Mouse (Mus musculus) erythroblast, embryonic 14.5 days (primary cell): ENCODE results near the gene Arhgap15. TPM values are rescaled to one million over a fixed set of nuclear protein-coding genes. Genes with fewer than 3 reads are reported as not detected.

ENCODE experiments used
- H3K27me3 ChIP-seq: 2 replicates; pipeline ENCODE4 v1.6.1; 2012; ENCODE audit warnings: inconsistent platforms; ENCODE audit not compliant: control insufficient read depth
- H3K36me3 ChIP-seq: 2 replicates; pipeline ENCODE4 v1.6.1; 2012; ENCODE audit warnings: mild to moderate bottlenecking, inconsistent platforms; ENCODE audit not compliant: control insufficient read depth
- H3K4me1 ChIP-seq: 2 replicates; pipeline ENCODE4 v1.6.1; 2012; ENCODE audit warnings: inconsistent platforms; ENCODE audit not compliant: control insufficient read depth
- H3K4me3 ChIP-seq: replicated peaks from 2 replicates; pipeline ENCODE3; 2012; ENCODE audit warnings: moderate library complexity, mild to moderate bottlenecking, inconsistent platforms
- H3K9me3 ChIP-seq: 2 replicates; pipeline ENCODE4 v1.6.1; 2012; ENCODE audit warnings: low read length, inconsistent platforms, mixed read lengths; ENCODE audit not compliant: control insufficient read depth
- GATA1 ChIP-seq: IDR thresholded peaks from 2 replicates; pipeline ENCODE4 v1.6.1; 2012; ENCODE audit warnings: low read length, inconsistent platforms, mixed read lengths
- TAL1 ChIP-seq: IDR thresholded peaks from 3 replicates; pipeline ENCODE4 v1.6.1; 2012; ENCODE audit warnings: low read length, inconsistent platforms, mixed read lengths
- polyA plus RNA-seq: library from polyadenylated mRNA; stranded (reverse); fragments of >175 nt; gene quantifications from 2 replicates; pipeline ENCODE4 v1.2.3, GENCODE M21; 2012

Gene Arhgap15
- polyA plus RNA-seq, 1 experiment: 0.02 TPM

GRCm38 (mm10) chr2:44129533-44129932 is 380.9 kb downstream of the Arhgap15 start:
- Histone ChIP-seq H3K27me3 (no peaks in the 10 kb centered on the region), H3K4me1 (no peaks in the 10 kb centered on the region), H3K4me3 (no peak overlapping the region), H3K36me3 (no peaks in the 10 kb centered on the region), H3K9me3 (no peaks in the 10 kb centered on the region)
- TF ChIP-seq GATA1 (no peak), TAL1 (no peak)

GRCm38 (mm10) chr2:44131271-44131670 is 382.6 kb downstream of the Arhgap15 start:
- TF ChIP-seq GATA1 (no peak), TAL1 (no peak)
- Histone ChIP-seq H3K9me3 (no peaks in the 10 kb centered on the region), H3K4me3 (no peak overlapping the region), H3K4me1 (no peaks in the 10 kb centered on the region), H3K27me3 (no peaks in the 10 kb centered on the region), H3K36me3 (no peaks in the 10 kb centered on the region)

- Histone ChIP-seq H3K4me1 (no peaks in the 10 kb centered on the region), H3K27me3 (no peaks in the 10 kb centered on the region), H3K36me3 (no peaks in the 10 kb centered on the region), H3K4me3 (no peak overlapping the region), H3K9me3 (no peaks in the 10 kb centered on the region)
- no peak for TF ChIP-seq GATA1
- no peak for TF ChIP-seq TAL1
Measured at GRCm38 (mm10) chr2:44134796-44135195, 386.2 kb downstream of the Arhgap15 start.

- no peaks in the 10 kb centered on the region for H3K27me3 ChIP-seq
- no peak overlapping the region for H3K4me3 ChIP-seq
- TF ChIP-seq TAL1 (no peak), GATA1 (no peak)
- H3K4me1 ChIP-seq: no peaks in the 10 kb centered on the region
- no peaks in the 10 kb centered on the region for H3K36me3 ChIP-seq
- no peaks in the 10 kb centered on the region for H3K9me3 ChIP-seq
Measured at GRCm38 (mm10) chr2:44140455-44140854, 391.8 kb downstream of the Arhgap15 start.

GRCm38 (mm10) chr2:44142152-44142551 is 393.5 kb downstream of the Arhgap15 start:
- TF ChIP-seq GATA1 (no peak), TAL1 (no peak)
- no peak overlapping the region for H3K4me3 ChIP-seq
- H3K4me1 ChIP-seq: no peaks in the 10 kb centered on the region
- no peaks in the 10 kb centered on the region for H3K27me3 ChIP-seq
- no peaks in the 10 kb centered on the region for H3K9me3 ChIP-seq
- no peaks in the 10 kb centered on the region for H3K36me3 ChIP-seq

- TF ChIP-seq TAL1: no peak
- no peak for TF ChIP-seq GATA1
- Histone ChIP-seq H3K4me1 (no peaks in the 10 kb centered on the region), H3K9me3 (no peaks in the 10 kb centered on the region), H3K4me3 (no peak overlapping the region), H3K36me3 (no peaks in the 10 kb centered on the region), H3K27me3 (no peaks in the 10 kb centered on the region)
Measured at GRCm38 (mm10) chr2:44142611-44143010, 394.0 kb downstream of the Arhgap15 start.

- Histone ChIP-seq H3K36me3 (no peaks in the 10 kb centered on the region), H3K9me3 (no peaks in the 10 kb centered on the region), H3K27me3 (no peaks in the 10 kb centered on the region), H3K4me3 (no peak overlapping the region), H3K4me1 (no peaks in the 10 kb centered on the region)
- TF ChIP-seq GATA1 (no peak), TAL1 (no peak)
Measured at GRCm38 (mm10) chr2:44146124-44146981, 397.7 kb downstream of the Arhgap15 start.

- no peaks in the 10 kb centered on the region for H3K9me3 ChIP-seq
- H3K4me1 ChIP-seq: no peaks in the 10 kb centered on the region
- no peaks in the 10 kb centered on the region for H3K36me3 ChIP-seq
- H3K4me3 ChIP-seq: no peak overlapping the region
- no peaks in the 10 kb centered on the region for H3K27me3 ChIP-seq
- no peak for TF ChIP-seq GATA1
- TF ChIP-seq TAL1: no peak
Measured at GRCm38 (mm10) chr2:44147486-44147885, 398.9 kb downstream of the Arhgap15 start.

GRCm38 (mm10) chr2:44147971-44148370 is 399.3 kb downstream of the Arhgap15 start:
- TF ChIP-seq TAL1: no peak
- no peak for TF ChIP-seq GATA1
- Histone ChIP-seq H3K9me3 (no peaks in the 10 kb centered on the region), H3K27me3 (no peaks in the 10 kb centered on the region), H3K4me1 (no peaks in the 10 kb centered on the region), H3K4me3 (no peak overlapping the region), H3K36me3 (no peaks in the 10 kb centered on the region)
